Mouse (Mus musculus) c-Kit-negative CD71-positive TER-119-positive erythroid progenitor cells, embryonic 14.5 days (primary cell): ENCODE measurements around the gene Prcd.
"Not testable (repeated sequence)": the region's sequence is repeated elsewhere in the genome, so short reads cannot be mapped to it uniquely, and the experiment has no call there.

Experiments
- DNase-seq: peaks from one replicate; pipeline ENCODE4 v3.0.0-alpha.2; 2013; ENCODE audit warnings: low read depth, low spot score

Prcd gene

GRCm38 (mm10) chr11:116668381-116668825 is 15.1 kb downstream of the Prcd start:
- DNase-seq, result no peak

- DNase-seq, result no peak
These were observed 15.5 kb downstream of the Prcd start for GRCm38 (mm10) chr11:116668839-116669238.

- DNase-seq, result no peak
These were observed 16.0 kb downstream of the Prcd start for GRCm38 (mm10) chr11:116669316-116669715.

- no peak for DNase-seq
These were observed 16.5 kb downstream of the Prcd start for GRCm38 (mm10) chr11:116669787-116670365.

GRCm38 (mm10) chr11:116670386-116670785 is 17.1 kb downstream of the Prcd start:
- no peak for DNase-seq

- DNase-seq, result peak; percentile 98
These were observed 17.9 kb downstream of the Prcd start for GRCm38 (mm10) chr11:116671112-116671844.

GRCm38 (mm10) chr11:116671845-116672434 is 18.6 kb downstream of the Prcd start:
- peak; percentile 21 for DNase-seq

GRCm38 (mm10) chr11:116672595-116672994 is 19.3 kb downstream of the Prcd start:
- peak; percentile 36 for DNase-seq

GRCm38 (mm10) chr11:116673410-116673809 is 20.1 kb downstream of the Prcd start:
- no peak for DNase-seq

GRCm38 (mm10) chr11:116674616-116675379 is 21.5 kb downstream of the Prcd start:
- no peak for DNase-seq

- DNase-seq, result not testable (repeated sequence)
These were observed 22.1 kb downstream of the Prcd start for GRCm38 (mm10) chr11:116675429-116675828.

GRCm38 (mm10) chr11:116676175-116676976 is 23.0 kb downstream of the Prcd start:
- no peak for DNase-seq

- no peak for DNase-seq
These were observed 24.5 kb downstream of the Prcd start for GRCm38 (mm10) chr11:116677711-116678441.

GRCm38 (mm10) chr11:116679148-116679547 is 25.8 kb downstream of the Prcd start:
- DNase-seq, result no peak

GRCm38 (mm10) chr11:116680321-116681091 is 27.2 kb downstream of the Prcd start:
- DNase-seq, result no peak

- no peak for DNase-seq
These were observed 27.8 kb downstream of the Prcd start for GRCm38 (mm10) chr11:116681147-116681546.

- no peak for DNase-seq
These were observed 29.3 kb downstream of the Prcd start for GRCm38 (mm10) chr11:116682501-116683144.

- DNase-seq, result no peak
These were observed 30.4 kb downstream of the Prcd start for GRCm38 (mm10) chr11:116683777-116684176.

GRCm38 (mm10) chr11:116685729-116686128 is 32.4 kb downstream of the Prcd start:
- DNase-seq, result no peak
